Mouse (Mus musculus): ENCODE measurements around the gene Surf4. TPM values are rescaled to one million over a fixed set of nuclear protein-coding genes. Genes with fewer than 3 reads are reported as not detected.

Surf4 gene
- total RNA-seq, 2 experiments from 2014 or later: 17.2 to 38.6 TPM

DNA sequence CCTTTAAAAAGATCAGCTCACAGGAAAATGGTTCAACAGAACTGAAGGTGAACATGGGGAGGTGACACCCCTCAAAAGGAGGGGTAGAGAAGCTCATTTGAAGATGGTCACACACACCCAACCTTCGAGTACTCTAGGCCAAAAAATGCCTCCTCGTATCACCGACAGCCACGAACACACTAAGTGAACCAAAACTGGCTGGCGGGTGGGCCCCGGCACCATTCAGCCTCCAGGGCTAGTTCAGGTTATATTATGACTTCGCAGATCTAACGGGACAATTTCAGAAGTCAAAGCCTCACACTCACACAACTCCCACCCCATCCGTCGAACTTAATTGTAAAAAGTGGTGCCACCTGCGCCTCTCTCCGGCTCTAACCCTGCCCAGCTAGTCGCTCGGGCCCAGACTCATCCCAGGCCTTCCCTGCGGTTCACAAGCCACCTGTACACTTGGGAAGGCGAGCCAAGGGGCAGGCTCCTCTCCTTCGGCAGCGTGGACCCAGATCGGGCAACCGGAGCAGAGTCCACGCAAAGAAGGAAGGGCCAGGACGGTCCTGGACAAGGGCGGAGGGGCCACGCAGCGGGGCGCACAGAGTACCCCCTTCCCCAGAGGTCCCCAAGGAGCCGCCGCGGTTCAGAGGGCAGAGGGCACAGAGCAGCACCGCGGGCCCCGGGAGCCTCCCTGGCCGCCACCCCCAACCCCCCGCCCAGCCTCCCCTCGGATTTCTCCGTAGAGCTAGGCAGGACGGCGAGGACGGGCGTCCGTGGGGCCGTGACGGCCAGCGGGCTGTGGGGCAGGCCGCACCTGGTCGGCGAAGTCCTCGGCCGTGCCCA, 1.0 kb downstream of the Surf4 start:
- 0 out of 2 replicates have a peak, but pooled peaks have one; percentile 14 for ATAC-seq (replicated peaks; ENCODE audit: low FRiP score, poor library complexity, severe bottlenecking)

DNA sequence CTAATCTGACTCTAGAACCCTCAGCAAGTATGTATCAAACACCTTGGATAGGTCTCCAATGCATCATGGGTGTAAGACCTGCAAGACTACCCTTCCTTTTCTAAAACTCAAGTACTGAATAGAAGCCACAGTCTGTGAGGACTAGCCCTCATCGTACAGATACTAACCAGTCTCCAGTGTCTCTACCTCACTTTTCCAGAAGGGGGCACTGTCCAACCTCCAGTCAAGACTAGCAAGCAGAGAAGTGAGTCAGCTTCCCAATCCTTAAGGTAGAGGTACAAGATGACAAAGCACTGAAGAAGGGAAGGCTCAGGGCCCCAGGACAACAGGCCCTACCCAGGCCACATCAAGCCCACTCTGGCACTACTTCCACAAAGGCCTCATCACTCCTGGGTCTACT, 3.3 kb downstream of the Surf4 start:
- peak; percentile 41; the same call in 1 of the 2 replicates for ATAC-seq (replicated peaks; ENCODE audit: low FRiP score, poor library complexity, severe bottlenecking)

DNA sequence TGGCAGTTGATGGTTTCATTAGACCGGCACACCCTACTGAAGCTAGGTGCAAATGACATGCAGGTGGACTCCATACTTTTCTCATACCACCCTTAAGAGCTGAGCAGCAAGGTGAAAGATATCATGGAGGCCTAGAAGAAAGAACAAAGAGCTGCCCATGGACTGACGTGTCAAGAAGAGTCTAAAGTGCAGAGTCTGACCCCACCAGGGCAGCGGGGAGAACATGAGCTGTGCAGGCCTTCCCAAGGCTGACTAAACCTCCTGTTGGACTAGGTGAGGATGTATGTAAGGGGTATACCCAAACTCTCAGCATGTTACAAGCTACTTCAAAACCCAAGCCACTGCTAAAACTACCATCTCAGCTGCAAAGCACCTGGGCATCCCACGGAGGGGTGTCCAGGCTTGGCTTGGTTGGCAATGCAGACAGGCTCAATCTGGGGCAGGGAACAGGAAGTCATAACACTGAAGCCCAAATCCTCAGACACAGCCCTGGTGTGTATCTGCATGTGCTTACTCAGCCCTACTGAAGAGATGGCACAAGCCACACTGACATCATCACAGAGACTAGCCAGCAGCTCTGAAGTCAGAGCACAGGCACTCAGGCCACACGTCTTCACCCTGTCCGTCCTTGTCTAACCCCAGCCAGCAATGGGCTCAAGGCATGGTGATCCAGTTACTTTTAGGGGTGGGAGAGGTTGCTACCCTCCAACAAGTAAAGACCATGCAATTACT, 5.8 kb downstream of the Surf4 start:
- ATAC-seq (replicated peaks; ENCODE audit: low FRiP score, poor library complexity, severe bottlenecking): no peak

DNA sequence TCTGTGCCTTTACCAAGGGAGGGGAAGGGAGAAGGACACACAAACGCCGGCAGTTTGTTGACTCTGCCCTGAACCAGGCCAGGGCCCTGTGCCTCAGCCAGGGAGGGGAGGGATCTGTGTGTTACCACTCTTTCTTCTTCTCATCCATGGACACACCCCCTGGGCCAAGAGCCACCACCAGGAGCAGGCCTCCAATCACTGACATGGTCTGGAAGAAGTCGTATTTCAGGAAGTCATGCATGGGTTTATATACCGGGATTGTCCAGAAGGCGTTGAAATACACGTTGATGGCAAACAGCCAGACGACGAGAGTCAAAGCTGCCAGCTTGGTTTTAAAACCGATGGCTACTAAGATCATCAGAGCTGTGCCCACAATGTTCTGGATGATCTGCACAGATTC, 11.9 kb downstream of the Surf4 start:
- no peak for ATAC-seq (replicated peaks; ENCODE audit: low FRiP score, poor library complexity, severe bottlenecking)

DNA sequence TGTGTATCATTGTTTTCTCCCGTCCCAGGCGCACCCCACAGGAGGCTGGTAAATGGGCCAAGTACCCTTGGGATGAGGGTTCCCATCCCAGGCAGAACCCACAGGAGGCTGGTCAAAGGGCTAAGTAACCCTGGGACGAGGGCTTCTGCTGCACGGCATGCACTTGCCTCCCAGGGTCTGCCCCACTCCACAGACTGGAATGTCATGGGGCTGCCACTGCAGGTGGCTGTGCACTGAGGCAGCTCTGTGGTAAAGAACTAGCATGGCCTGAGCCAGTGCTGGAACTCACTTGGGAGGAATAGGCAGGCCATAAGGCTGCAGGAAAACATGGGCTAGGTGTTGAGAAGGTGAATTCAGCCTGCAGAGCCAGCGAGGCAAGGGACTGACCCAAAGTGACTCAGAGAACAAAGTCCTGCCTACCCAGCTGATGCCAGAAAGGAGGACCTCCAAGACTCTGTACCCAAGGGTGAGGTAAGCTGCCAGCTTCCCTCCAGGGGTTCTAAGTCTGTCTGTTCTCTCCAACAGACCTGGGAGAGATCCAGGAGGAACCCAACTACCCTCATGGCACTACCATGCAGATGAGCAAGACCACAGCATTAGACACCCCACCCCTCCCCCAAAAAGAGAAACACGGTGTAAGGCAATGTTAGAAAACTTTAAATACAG, 13.4 kb downstream of the Surf4 start:
- ATAC-seq (replicated peaks; ENCODE audit: low FRiP score, poor library complexity, severe bottlenecking): no peak

DNA sequence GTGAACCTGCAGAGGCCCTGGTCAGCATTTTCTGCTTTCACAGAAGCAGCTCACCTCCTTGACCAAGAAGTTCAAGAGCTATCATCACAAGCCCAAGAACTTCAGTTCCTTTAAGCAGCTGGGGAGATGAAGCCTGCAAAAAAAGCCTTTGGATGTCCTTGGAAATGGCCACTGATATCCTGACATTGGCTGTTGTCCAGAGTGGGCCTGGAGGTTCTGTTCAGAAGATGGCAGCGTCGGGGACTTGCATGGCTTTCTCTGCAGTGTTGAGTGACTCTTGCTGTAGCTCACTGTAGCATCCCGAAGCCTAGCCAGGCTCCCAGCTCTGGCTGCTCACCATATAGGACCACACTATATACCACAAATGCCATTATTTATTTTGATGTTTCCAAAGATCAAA, 14.0 kb downstream of the Surf4 start:
- ATAC-seq (replicated peaks; ENCODE audit: low FRiP score, poor library complexity, severe bottlenecking): no peak

DNA sequence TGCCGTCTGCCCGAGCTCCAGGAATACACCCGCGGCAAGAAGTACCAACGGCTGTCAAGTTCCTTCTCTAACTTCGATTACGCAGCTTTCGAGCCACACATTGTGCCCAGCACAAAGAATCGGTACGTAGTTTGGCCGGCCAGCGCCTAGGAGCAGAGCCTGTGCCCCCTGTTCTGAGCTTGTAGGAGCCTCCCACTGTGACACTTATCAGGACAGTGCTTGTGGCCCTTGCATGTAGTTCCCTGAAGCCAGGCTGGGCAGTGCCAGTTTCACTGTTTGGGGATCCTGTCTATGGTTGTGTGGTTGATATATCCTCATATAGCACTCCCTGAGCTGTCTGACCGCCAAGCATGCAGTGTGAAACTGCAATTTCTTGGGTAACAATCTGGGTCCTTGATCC, 17.0 kb downstream of the Surf4 start:
- ATAC-seq (replicated peaks; ENCODE audit: low FRiP score, poor library complexity, severe bottlenecking): peak; percentile 43

DNA sequence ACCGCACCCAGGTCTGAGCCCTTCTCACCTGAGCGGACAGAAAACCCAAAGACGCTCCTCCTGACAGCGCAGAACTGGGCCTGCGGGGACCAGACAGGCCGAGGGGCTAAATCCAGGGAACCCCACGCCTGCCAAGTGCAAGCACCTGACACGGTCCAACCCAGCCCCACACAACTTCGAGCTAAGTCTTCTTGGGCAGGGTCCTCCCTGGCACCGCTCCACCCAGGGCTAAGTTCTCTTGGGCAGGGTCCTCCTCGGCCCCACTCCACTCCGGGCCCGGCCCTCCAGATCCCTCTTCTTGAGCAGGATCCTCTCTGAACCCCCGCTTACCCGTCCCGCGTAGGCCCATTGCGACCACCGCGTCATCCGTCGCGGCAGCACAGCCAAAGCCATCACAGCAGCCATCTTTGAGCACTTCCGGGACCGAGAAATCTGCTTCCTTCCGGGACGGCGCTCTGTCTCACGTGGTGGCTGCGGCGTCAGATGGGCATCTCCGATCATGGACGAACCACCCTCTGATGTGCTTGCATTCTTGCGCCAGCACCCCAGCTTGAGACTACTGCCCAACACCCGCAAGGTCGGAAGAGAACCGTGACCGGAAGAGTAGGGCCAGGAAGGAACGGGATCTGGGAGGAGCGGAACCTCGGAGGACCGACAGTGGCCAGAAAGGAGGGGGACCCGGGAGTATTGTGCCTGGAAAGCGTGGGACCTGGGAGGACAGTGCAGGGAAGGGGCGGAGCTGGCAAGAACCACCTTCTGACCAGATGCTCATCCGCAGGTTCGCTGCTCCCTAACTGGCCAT, 17.6 kb downstream of the Surf4 start, which contains the start of the genes Surf2 and Surf1:
Gene Surf2 (plus strand): TSS at position 441 of the 802 bp plus-strand sequence.
Gene Surf1 (minus strand): TSS at position 604 of the 802 bp plus-strand sequence.
- ATAC-seq (replicated peaks; ENCODE audit: low FRiP score, poor library complexity, severe bottlenecking): peak; percentile 80

DNA sequence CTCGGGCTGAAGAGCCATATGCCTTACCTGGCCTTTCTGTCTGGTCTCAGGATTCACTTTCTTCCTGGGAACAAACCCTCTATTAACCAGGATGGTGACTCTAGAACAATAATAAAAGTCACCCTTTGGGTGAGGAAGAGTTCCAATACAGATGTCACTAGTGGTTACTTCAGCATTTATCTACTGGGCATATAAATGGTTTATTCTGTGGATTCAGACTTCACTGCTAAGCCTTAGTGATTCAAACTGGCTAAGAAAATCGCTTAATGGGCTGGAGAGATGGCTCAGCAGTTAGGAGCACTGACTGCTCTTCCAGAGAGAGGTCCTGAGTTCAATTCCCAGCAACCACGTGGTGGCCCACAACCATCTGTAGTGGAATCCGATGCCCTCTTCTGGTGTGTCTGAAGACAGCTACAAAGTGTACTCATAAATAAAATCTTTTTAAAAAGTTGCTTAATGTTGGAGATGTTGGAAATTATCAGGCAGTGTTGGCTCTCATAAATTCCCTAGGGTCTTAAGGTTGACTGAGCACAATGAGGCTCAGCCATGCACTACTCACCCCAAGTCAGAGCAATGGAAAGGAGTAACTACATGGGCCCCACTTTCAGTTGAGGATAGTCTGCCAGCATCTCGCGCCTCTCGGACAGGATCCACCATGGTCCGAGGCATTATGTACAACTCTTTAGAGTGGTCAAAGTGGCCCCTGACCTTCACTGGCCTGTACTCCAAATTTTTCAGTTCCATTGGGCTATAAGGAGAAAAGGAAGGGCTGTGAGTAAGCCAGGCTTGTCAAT, 19.4 kb downstream of the Surf4 start:
- no peak for ATAC-seq (replicated peaks; ENCODE audit: low FRiP score, poor library complexity, severe bottlenecking)

DNA sequence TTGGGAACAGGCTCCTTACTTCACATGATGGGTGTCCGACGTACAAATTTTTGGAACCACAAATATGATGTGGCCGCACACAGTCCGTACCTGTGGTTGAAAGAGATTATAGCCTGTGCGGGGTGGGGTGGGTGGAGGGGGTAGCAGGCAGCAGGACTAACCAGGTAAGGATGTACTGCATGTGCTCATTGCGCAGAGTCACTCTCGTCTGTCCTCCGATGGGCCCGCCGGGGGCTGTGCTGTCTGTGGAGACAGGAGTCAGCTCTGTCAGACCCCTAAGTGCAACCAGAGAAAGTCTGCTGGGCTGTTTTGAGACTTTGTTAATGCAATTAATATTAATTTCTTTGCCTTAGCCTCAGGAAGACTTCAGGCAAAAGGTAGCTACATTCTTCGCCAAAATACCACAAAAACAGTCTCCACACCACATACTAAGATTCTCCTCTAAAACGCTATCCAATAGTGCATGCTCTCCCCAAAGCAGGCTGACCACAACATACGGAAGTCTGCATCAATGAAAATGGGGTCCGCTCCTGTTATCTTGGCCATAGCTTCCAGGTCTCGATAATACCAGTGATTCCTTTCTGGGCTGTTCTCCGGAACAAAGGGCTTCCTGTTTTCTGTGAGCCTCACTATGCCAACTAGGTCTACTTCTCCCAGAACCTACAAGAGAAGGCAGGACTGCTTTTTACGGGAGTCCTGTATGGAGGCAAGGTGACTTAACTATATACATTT, 20.1 kb downstream of the Surf4 start:
- no peak for ATAC-seq (replicated peaks; ENCODE audit: low FRiP score, poor library complexity, severe bottlenecking)

DNA sequence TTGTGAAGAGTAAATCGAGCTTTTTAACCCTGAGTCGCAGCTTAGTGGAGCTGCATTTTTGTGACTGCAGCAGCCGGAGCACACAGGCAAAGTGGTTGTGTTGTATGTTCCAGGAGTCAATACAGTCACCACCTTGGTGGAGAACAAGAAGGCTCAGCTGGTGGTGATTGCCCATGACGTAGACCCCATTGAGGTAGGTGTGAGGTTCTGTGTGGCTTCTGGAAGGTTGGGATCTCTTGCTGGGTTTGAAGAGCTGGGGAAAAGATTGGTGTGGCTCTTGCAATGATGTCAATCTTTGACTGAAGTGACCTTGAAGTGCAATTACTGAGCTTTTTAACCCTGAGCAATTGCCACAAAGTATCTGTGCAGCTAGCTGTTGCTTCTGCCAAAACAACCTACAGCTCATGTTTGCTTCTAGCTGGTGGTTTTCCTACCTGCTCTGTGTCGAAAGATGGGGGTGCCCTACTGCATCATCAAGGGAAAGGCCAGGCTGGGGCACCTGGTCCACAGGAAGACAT, 21.4 kb downstream of the Surf4 start:
- no peak for ATAC-seq (replicated peaks; ENCODE audit: low FRiP score, poor library complexity, severe bottlenecking)

DNA sequence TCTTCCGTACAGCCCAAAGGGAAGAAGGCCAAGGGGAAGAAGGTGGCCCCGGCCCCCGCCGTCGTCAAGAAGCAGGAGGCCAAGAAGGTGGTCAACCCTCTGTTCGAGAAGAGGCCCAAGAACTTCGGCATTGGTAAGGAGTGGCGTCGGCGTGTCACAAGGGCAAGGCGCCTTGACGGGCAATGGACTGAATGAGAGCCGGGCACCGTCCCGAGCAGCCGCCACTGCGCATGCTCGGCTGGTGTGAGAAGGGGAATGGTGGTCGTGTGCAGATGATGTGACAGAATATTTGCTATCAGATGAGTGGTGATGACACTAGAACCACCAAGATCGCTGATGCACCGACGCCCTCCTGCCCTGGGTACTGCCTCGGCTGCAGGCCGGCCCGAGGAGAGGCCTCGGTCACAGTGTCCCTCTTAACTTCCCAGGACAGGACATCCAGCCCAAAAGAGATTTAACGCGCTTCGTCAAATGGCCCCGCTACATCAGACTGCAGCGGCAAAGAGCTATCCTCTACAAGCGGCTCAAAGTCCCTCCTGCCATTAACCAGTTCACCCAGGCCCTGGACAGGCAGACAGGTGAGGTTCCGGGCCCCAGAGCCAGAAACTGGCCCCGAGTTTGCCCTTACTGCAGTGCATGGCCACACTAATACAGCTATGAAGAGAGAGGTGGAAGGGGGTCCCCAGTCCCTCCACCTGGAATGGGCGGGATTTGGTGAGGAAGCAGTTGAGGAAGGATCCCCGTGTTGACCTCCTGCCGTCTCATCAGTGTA, 22.5 kb downstream of the Surf4 start:
- peak; percentile 31; the same call in 1 of the 2 replicates for ATAC-seq (replicated peaks; ENCODE audit: low FRiP score, poor library complexity, severe bottlenecking)

DNA sequence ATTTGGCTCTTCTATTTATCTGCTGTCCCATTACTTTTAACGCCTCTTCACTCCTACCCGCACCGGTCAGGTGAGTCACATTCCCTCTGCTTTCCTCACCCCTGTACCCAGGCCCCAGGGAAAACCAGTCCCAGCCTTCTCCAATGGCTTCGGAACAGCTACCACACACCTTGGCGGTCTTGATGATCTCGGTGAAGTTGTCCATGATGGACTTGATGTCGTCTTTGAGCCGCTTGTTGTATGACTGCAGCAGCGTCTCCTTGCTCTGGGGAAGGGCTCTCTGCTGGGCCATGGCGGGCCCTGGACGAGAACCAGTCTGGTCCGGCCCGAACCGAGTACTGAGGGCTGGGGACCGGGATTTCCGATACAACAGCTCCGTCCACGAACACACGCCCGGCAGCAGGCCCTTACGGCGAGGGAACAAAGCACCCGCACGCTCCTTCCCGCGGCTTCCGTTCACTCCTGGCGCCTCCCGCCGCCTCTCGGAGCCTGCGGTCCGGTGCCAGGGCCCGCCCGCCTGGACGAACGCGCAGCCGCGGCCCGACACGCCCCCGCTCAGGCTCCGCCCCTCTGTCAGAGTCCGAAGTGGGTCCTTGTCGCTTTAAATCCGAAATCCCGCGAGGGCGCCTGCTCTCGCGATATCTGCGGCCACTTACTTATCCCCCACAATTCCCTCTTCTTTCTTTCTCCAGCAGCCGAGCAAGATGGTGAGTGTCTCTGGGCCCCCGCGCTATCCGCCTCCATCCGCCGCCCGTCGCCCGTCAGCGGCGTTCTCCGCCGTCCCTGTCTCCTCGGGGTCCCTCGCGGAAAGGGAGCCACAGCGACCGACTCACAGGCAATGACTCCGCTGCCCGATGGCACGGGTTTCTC, 23.4 kb downstream of the Surf4 start, which contains the start of the genes Med22 and Rpl7a:
Gene Med22 (minus strand): TSS at position 554 of the 870 bp plus-strand sequence.
Gene Rpl7a (plus strand): TSS at position 641 of the 870 bp plus-strand sequence.
- ATAC-seq (replicated peaks; ENCODE audit: low FRiP score, poor library complexity, severe bottlenecking): peak; percentile 88

DNA sequence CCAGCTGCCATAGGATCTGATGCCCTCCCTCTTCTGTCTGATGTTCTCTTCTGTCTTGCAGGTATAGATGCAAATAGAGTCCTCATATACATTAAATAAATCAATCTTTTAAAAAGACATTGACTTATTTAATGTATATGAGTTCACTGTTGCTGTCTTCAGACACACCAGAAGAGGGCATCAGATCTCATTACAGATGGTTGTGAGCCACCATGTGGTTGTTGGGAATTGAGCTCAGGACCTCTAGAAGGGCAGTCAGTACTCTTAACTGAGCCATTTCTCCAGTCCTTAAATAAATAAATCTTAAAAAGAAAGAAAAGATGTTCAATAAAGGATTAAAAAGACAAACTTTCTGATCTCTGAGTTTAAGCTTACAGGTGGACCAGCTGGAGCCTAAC, 24.3 kb downstream of the Surf4 start:
- ATAC-seq (replicated peaks; ENCODE audit: low FRiP score, poor library complexity, severe bottlenecking): no peak

DNA sequence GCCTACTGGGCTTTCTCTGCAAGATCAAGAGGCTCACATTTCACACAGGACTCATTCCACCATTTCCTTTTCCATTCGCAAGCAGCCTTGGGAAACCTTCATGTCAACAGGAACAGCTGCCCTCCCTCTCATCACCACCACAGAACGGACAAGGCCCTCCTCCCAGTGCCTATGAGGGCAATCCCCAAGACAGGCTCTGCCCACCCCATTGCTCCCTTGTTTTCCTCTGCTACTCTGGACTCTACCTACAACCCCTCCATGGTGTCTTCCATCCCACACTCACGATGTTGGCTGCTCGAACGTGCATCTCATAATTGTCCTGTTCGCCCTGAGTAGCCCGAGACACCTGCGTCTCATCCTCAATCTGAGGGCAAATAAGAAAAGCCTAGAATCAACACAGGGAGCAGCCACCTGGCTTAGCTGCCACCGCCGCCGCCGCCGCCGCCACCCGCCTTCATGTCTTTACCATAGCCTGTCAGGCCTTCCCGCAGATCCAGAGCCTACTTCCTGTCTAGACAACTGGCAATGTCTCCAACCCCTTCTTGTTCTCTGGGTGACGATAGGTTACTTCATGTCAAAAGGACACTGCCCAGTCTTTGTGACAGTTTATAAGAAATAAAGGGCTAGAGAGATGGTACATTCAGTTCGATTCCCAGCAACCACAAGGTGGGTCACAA, 24.9 kb downstream of the Surf4 start:
- no peak for ATAC-seq (replicated peaks; ENCODE audit: low FRiP score, poor library complexity, severe bottlenecking)

DNA sequence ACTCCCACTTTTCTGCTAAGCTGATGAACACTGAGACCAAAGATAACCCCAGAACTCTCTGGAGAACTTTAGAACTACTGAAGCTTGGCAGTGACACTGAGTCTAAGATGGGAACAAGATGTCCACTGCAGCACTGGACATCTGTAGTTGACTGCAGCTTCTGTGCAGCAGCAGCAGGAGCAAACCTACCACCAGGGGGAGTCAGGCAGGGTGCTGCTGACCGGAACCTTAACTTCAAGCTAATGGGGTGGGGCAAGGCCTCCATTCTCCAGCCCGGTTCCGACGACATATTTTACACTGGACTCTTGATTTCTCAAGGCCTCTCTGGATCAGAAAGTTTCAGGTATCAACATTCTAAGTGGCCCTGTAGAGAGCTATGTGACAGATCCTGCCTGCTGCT, 26.6 kb downstream of the Surf4 start:
- ATAC-seq (replicated peaks; ENCODE audit: low FRiP score, poor library complexity, severe bottlenecking): no peak
